Mouse (Mus musculus) stomach, embryonic 16.5 days (tissue): ENCODE measurements around the gene Il11ra2. TPM values are rescaled to one million over a fixed set of nuclear protein-coding genes. Genes with fewer than 3 reads are reported as not detected.
"Not testable (repeated sequence)": the region's sequence is repeated elsewhere in the genome, so short reads cannot be mapped to it uniquely, and the experiment has no call there.

Experiments
- ATAC-seq: fragments of 200-750 bp; cut with Nextera tagmentation; 2 replicates; pipeline ENCODE4 v1.8.0; 2017; ENCODE audit warnings: moderate number of reproducible peaks, moderate TSS enrichment; ENCODE audit not compliant: insufficient read depth, low FRiP score
- H3K27ac ChIP-seq: fragments of 300-500 bp; sonication (generic); 2 replicates; pipeline ENCODE4 v1.5.1; 2014; ENCODE audit warnings: low read length
- H3K27me3 ChIP-seq: fragments of 300-500 bp; sonication (generic); 2 replicates; pipeline ENCODE4 v1.6.1; 2014; ENCODE audit warnings: low read length, control low read depth, mixed read lengths; ENCODE audit not compliant: control insufficient read depth, insufficient read depth
- H3K36me3 ChIP-seq: fragments of 300-500 bp; sonication (generic); 2 replicates; pipeline ENCODE4 v1.6.1; 2014; ENCODE audit warnings: low read length; ENCODE audit not compliant: control insufficient read depth, insufficient read depth
- H3K4me1 ChIP-seq: fragments of 300-500 bp; sonication (generic); 2 replicates; pipeline ENCODE4 v1.6.1; 2014; ENCODE audit warnings: low read length, control low read depth, mixed read lengths; ENCODE audit not compliant: control insufficient read depth, insufficient read depth
- H3K4me2 ChIP-seq: fragments of 300-500 bp; sonication (generic); 2 replicates; pipeline ENCODE4 v1.6.1; 2014; ENCODE audit warnings: low read depth, low read length, mixed read lengths
- H3K4me3 ChIP-seq: fragments of 300-500 bp; sonication (generic); replicated peaks from 2 replicates; pipeline ENCODE4 v1.5.1; 2014; ENCODE audit warnings: mild to moderate bottlenecking, low read length
- H3K9ac ChIP-seq: fragments of 300-500 bp; sonication (generic); 2 replicates; pipeline ENCODE4 v1.6.1; 2014; ENCODE audit warnings: low read length
- H3K9me3 ChIP-seq: fragments of 300-500 bp; sonication (generic); replicated peaks from 2 replicates; pipeline ENCODE4 v1.6.1; 2016; ENCODE audit warnings: low read length, control low read depth; ENCODE audit not compliant: control insufficient read depth
- WGBS: fragments of 180-500 bp; shearing (Covaris S2); extraction: QIAGEN DNeasy Blood & Tissue Kit; methylation state at CpG from one replicate; pipeline ENCODE4 v1.1.7; 2014; 5-methylcytosine and 5-hydroxymethylcytosine counted together
- polyA plus RNA-seq: library from polyadenylated mRNA; unstranded; fragments of >200 nt; fragmentation: Nextera tagmentation; extraction: Ambion mirVana; gene quantifications from 2 replicates; pipeline ENCODE4 v1.2.1, GENCODE M21; 2015

Il11ra2 gene
- polyA plus RNA-seq: not detected in 2 replicates

GRCm38 (mm10) chr4:42661793-42662192 is at the start of gene Il11ra2:
Gene Il11ra2, minus strand, starts transcription at chr4:42661893.
- not testable (repeated sequence) for H3K9me3 ChIP-seq, H3K36me3 ChIP-seq, ATAC-seq, H3K9ac ChIP-seq, H3K4me1 ChIP-seq, H3K4me3 ChIP-seq, H3K27me3 ChIP-seq, H3K27ac ChIP-seq, H3K4me2 ChIP-seq
- WGBS: no CpG with 5 or more reads among the region's 3 CpGs

- not testable (repeated sequence) for H3K36me3 ChIP-seq, H3K4me3 ChIP-seq, H3K9me3 ChIP-seq, H3K9ac ChIP-seq, ATAC-seq, H3K4me1 ChIP-seq, H3K27me3 ChIP-seq, H3K4me2 ChIP-seq, H3K27ac ChIP-seq
- no CpG with 5 or more reads among the region's 18 CpGs for WGBS
Measured at GRCm38 (mm10) chr4:42682183-42682524, 20.5 kb upstream of the Il11ra2 start.

- H3K27ac ChIP-seq, H3K9me3 ChIP-seq, H3K9ac ChIP-seq, H3K4me2 ChIP-seq, H3K4me3 ChIP-seq, H3K27me3 ChIP-seq, H3K4me1 ChIP-seq, H3K36me3 ChIP-seq: not testable (repeated sequence)
- ATAC-seq: peak; percentile 44; the same call in 1 of the 2 replicates
- WGBS: no CpG with 5 or more reads among the region's 66 CpGs
Measured at GRCm38 (mm10) chr4:42681473-42682182, 19.9 kb upstream of the Il11ra2 start.

- H3K9ac ChIP-seq, H3K9me3 ChIP-seq, H3K4me2 ChIP-seq, H3K27me3 ChIP-seq, ATAC-seq, H3K36me3 ChIP-seq, H3K4me3 ChIP-seq, H3K4me1 ChIP-seq, H3K27ac ChIP-seq: not testable (repeated sequence)
- no CpG with 5 or more reads among the region's 32 CpGs for WGBS
Measured at GRCm38 (mm10) chr4:42680374-42681356, 19.0 kb upstream of the Il11ra2 start.

- H3K9ac ChIP-seq, H3K4me3 ChIP-seq, ATAC-seq, H3K4me2 ChIP-seq, H3K36me3 ChIP-seq, H3K27ac ChIP-seq, H3K4me1 ChIP-seq, H3K9me3 ChIP-seq, H3K27me3 ChIP-seq: not testable (repeated sequence)
- WGBS: no CpG with 5 or more reads among the region's 7 CpGs
Measured at GRCm38 (mm10) chr4:42679365-42679764, 17.7 kb upstream of the Il11ra2 start.

GRCm38 (mm10) chr4:42675415-42675814 is 13.7 kb upstream of the Il11ra2 start:
- H3K4me1 ChIP-seq, H3K9ac ChIP-seq, H3K27ac ChIP-seq, H3K4me2 ChIP-seq, ATAC-seq, H3K36me3 ChIP-seq, H3K4me3 ChIP-seq, H3K9me3 ChIP-seq, H3K27me3 ChIP-seq: not testable (repeated sequence)
- no CpG with 5 or more reads among the region's 4 CpGs for WGBS

GRCm38 (mm10) chr4:42654951-42655350 is 6.7 kb downstream of the Il11ra2 start, which contains the start of gene Ccl27b:
Gene Ccl27b, plus strand, starts transcription at chr4:42655251.
- not testable (repeated sequence) for H3K27ac ChIP-seq, H3K36me3 ChIP-seq, H3K9me3 ChIP-seq, ATAC-seq, H3K27me3 ChIP-seq, H3K4me1 ChIP-seq, H3K4me2 ChIP-seq, H3K9ac ChIP-seq, H3K4me3 ChIP-seq
- WGBS: no CpG with 5 or more reads among the region's 9 CpGs

GRCm38 (mm10) chr4:42629419-42629818 is 32.3 kb downstream of the Il11ra2 start, which contains the start of gene Gm2564:
Gene Gm2564, plus strand, starts transcription at chr4:42629719.
- H3K9me3 ChIP-seq, H3K4me1 ChIP-seq, H3K9ac ChIP-seq, H3K4me3 ChIP-seq, H3K27me3 ChIP-seq, H3K27ac ChIP-seq, H3K4me2 ChIP-seq, H3K36me3 ChIP-seq, ATAC-seq: not testable (repeated sequence)
- WGBS: no CpG with 5 or more reads among the region's 8 CpGs

GRCm38 (mm10) chr4:42611895-42612294 is 49.8 kb downstream of the Il11ra2 start, which contains the start of gene Gm10591:
Gene Gm10591, plus strand, starts transcription at chr4:42612195.
- H3K9ac ChIP-seq, H3K36me3 ChIP-seq, H3K9me3 ChIP-seq, H3K4me1 ChIP-seq, ATAC-seq, H3K27me3 ChIP-seq, H3K4me3 ChIP-seq, H3K27ac ChIP-seq, H3K4me2 ChIP-seq: not testable (repeated sequence)
- no CpG with 5 or more reads among the region's 5 CpGs for WGBS
